Mouse (Mus musculus) heart, embryonic 12.5 days (tissue): ENCODE measurements around the gene Ccdc125. TPM values are rescaled to one million over a fixed set of nuclear protein-coding genes. Genes with fewer than 3 reads are reported as not detected.

Source experiments
- ATAC-seq: fragments of 200-750 bp; cut with Nextera tagmentation; 2 replicates; pipeline ENCODE4 v1.8.0; 2017; ENCODE audit warnings: moderate TSS enrichment, moderate library complexity; ENCODE audit not compliant: insufficient number of reproducible peaks, low FRiP score
- H3K27ac ChIP-seq: fragments of 300-500 bp; sonication (generic); 2 replicates; pipeline ENCODE4 v1.5.1; 2016; ENCODE audit warnings: mild to moderate bottlenecking, moderate library complexity; ENCODE audit not compliant: poor library complexity, severe bottlenecking
- H3K27me3 ChIP-seq: fragments of 300-500 bp; sonication (generic); replicated peaks from 2 replicates; pipeline ENCODE4 v1.6.1; 2016; ENCODE audit warnings: mild to moderate bottlenecking, moderate library complexity
- H3K36me3 ChIP-seq: fragments of 300-500 bp; sonication (generic); 2 replicates; pipeline ENCODE4 v1.6.1; 2016; ENCODE audit warnings: mild to moderate bottlenecking, moderate library complexity
- H3K4me1 ChIP-seq: fragments of 300-500 bp; sonication (generic); replicated peaks from 2 replicates; pipeline ENCODE4 v1.6.1; 2016; ENCODE audit warnings: mild to moderate bottlenecking
- H3K4me2 ChIP-seq: fragments of 300-500 bp; sonication (generic); 2 replicates; pipeline ENCODE4 v1.6.1; 2016; ENCODE audit warnings: mild to moderate bottlenecking, moderate library complexity
- H3K4me3 ChIP-seq: fragments of 300-500 bp; sonication (generic); 2 replicates; pipeline ENCODE4 v1.5.1; 2016; ENCODE audit warnings: mild to moderate bottlenecking
- H3K9ac ChIP-seq: fragments of 300-500 bp; sonication (generic); 2 replicates; pipeline ENCODE4 v1.6.1; 2016; ENCODE audit warnings: mild to moderate bottlenecking, moderate library complexity
- H3K9me3 ChIP-seq: fragments of 300-500 bp; sonication (generic); replicated peaks from 2 replicates; pipeline ENCODE4 v1.6.1; 2016; ENCODE audit warnings: mild to moderate bottlenecking, moderate library complexity
- WGBS: fragments of 180-500 bp; shearing (Covaris S2); methylation state at CpG from one replicate; pipeline ENCODE4 v1.1.7; 2016; 5-methylcytosine and 5-hydroxymethylcytosine counted together
- polyA plus RNA-seq: library from polyadenylated mRNA; unstranded; fragments of >200 nt; fragmentation: Nextera tagmentation; extraction: Ambion mirVana; gene quantifications from 2 replicates; pipeline ENCODE4 v1.2.1, GENCODE M21; 2016

Ccdc125 gene
- polyA plus RNA-seq, 1 experiment from 2014 or later, result 4.6 TPM

DNA sequence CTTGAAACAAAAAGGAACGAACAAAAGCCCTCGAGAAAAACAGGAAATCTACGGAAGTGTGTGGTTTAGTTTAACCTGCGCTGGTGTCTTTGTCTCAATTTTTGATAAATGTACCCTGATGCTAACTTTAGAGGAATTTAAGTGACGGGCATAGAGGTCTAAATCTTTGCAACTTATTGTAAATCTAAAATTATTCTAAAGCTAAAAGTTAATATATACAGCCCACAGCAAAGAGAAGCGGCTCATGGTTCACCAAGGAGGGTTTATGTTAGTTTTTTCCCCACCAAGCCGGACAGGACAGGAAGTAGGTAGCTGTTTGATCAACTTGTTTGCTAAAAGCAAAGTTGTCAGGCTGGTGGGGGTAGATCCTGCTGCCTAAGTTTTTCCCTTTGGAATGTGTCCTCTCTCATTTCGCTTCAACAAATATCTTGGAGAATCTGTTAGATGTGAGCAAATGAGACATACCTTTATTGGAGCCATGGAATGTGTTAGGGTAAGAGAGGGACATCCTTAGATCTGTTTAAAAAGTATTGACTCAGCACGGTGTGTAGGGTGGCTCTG is 744 bp downstream of the Ccdc125 start:
- H3K9ac ChIP-seq, result peak overlapping the region; percentile 72; the same call in 1 of the 2 replicates
- H3K27ac ChIP-seq, result no peak overlapping the region
- H3K27me3 ChIP-seq, result no peaks in the 10 kb centered on the region
- H3K9me3 ChIP-seq, result 0 out of 2 replicates have a peak, but pooled peaks cover 4% of the 10 kb centered on the region
- peak overlapping the region; percentile 65 for H3K4me3 ChIP-seq
- peaks cover 12% of the 10 kb centered on the region for H3K36me3 ChIP-seq
- H3K4me2 ChIP-seq, result peak overlapping the region; percentile 74
- WGBS, result 50% methylated on average over 9 of the region's 9 CpGs
- no peak for ATAC-seq
- 0 out of 2 replicates have a peak, but pooled peaks cover 7% of the 10 kb centered on the region for H3K4me1 ChIP-seq

DNA sequence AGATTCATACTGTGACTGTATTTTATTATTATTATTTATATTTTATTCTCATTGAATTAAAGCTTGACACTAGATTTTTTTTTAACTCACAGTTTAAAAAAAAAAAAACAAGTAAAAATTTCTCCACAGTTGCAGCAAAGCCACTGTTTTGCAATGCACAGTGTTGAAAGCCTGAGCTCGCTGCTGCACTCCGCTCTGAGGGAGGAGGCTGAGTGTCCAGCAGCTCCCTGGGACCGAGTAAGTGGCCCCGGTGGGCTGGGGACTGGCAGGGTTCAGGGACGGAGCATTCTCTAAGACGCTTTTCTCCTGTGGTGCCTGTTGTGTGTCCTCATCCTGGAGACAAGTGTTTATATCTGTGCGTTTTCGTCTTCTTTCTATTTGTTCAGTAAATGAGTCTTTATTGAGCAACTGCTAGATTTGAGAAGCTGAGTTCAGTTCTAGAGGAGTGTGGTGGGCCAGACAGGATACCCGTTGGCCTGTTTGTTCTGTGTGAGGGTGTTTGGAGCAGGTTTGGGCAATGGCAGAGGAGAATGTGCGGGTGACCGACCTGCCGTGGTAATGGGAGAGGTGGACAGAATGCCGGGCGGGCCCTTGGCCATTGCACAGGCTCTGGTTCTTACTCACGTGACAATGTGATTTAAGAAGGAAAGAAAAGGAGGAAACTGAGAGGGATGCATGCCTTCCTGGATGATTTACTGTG is 6.6 kb downstream of the Ccdc125 start:
- no peak overlapping the region for H3K9ac ChIP-seq
- no peaks in the 10 kb centered on the region for H3K27me3 ChIP-seq
- no peaks in the 10 kb centered on the region for H3K36me3 ChIP-seq
- 83% methylated on average over 15 of the region's 15 CpGs for WGBS
- H3K4me3 ChIP-seq, result no peak overlapping the region
- 0 out of 2 replicates have a peak, but pooled peaks cover 4% of the 10 kb centered on the region for H3K9me3 ChIP-seq
- H3K4me2 ChIP-seq, result no peak overlapping the region
- H3K27ac ChIP-seq, result no peak overlapping the region
- no peaks in the 10 kb centered on the region for H3K4me1 ChIP-seq
- no peak for ATAC-seq

DNA sequence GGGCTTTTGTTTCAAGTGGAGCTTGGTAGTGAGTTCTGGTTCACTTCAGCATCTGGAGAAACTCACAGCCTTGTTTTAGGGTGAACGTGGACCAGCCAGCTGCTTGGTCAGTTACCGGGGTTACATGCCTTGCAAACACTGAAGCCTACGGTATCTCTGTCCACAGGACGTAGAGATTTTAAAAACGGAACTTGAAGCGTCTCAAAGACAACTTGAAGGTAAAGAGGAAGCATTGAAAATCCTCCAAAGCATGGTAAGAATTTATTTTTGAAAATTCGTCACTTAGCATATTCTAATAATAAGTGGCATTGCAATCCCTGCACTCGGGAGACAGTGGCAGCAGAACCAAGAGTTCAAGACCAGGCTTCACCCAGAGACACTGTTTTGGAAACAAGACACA is 12.1 kb downstream of the Ccdc125 start:
- Histone ChIP-seq H3K36me3 (peaks cover 5% of the 10 kb centered on the region; the same call in 1 of the 2 replicates), H3K4me1 (no peaks in the 10 kb centered on the region), H3K27ac (no peak overlapping the region), H3K9ac (no peak overlapping the region), H3K4me3 (no peak overlapping the region), H3K27me3 (no peaks in the 10 kb centered on the region), H3K9me3 (no peaks in the 10 kb centered on the region), H3K4me2 (no peak overlapping the region)
- WGBS, result 85% methylated on average over 8 of the region's 8 CpGs
- ATAC-seq, result no peak

DNA sequence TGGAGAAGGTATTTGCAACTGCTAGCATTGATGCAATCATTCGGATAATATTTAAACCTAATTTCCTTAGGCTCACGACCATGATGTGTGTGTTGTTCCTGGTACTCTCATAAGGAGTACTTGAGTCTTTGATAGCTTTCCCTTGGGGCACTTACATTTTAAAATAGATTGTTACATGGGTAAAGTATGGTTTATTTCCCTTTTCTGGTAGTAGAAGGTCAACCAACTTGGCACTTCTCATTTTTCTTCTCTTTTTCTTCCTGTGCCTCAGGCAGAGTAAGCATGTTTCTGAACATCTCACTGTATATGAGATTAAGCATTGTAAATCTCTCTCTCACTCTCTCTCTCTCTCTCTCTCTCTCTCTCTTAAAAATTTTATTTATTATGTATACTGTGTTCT is 13.3 kb downstream of the Ccdc125 start:
- Histone ChIP-seq H3K4me1 (no peaks in the 10 kb centered on the region), H3K27ac (no peak overlapping the region), H3K4me3 (no peak overlapping the region), H3K9me3 (no peaks in the 10 kb centered on the region), H3K27me3 (no peaks in the 10 kb centered on the region), H3K36me3 (peaks cover 5% of the 10 kb centered on the region; the same call in 1 of the 2 replicates), H3K4me2 (no peak overlapping the region), H3K9ac (no peak overlapping the region)
- 74% methylated on average over 2 of the region's 2 CpGs for WGBS
- ATAC-seq, result no peak

- WGBS, result 64% methylated on average over 2 of the region's 2 CpGs
- H3K9ac ChIP-seq, result no peak overlapping the region
- H3K4me2 ChIP-seq, result no peak overlapping the region
- no peaks in the 10 kb centered on the region for H3K9me3 ChIP-seq
- H3K27ac ChIP-seq, result no peak overlapping the region
- H3K4me3 ChIP-seq, result no peak overlapping the region
- H3K4me1 ChIP-seq, result no peaks in the 10 kb centered on the region
- no peak for ATAC-seq
- H3K36me3 ChIP-seq, result peaks cover 5% of the 10 kb centered on the region; the same call in 1 of the 2 replicates
- H3K27me3 ChIP-seq, result no peaks in the 10 kb centered on the region
These were observed 14.8 kb downstream of the Ccdc125 start for GRCm38 (mm10) chr13:100684355-100684754.

GRCm38 (mm10) chr13:100687513-100687912 is 18.0 kb downstream of the Ccdc125 start:
- Histone ChIP-seq H3K9ac (no peak overlapping the region), H3K36me3 (no peaks in the 10 kb centered on the region), H3K4me3 (no peak overlapping the region), H3K9me3 (no peaks in the 10 kb centered on the region), H3K4me1 (no peaks in the 10 kb centered on the region), H3K27me3 (no peaks in the 10 kb centered on the region), H3K4me2 (no peak overlapping the region), H3K27ac (no peak overlapping the region)
- 53% methylated on average over 7 of the region's 7 CpGs for whole genome bisulfite sequencing
- no peak for ATAC-seq

GRCm38 (mm10) chr13:100697541-100697940 is 28.0 kb downstream of the Ccdc125 start:
- Histone ChIP-seq H3K27me3 (no peaks in the 10 kb centered on the region), H3K9me3 (no peaks in the 10 kb centered on the region), H3K4me3 (no peak overlapping the region), H3K4me1 (no peaks in the 10 kb centered on the region), H3K9ac (no peak overlapping the region), H3K4me2 (no peak overlapping the region), H3K36me3 (peaks cover 72% of the 10 kb centered on the region), H3K27ac (no peak overlapping the region)
- 94% methylated on average over 3 of the region's 3 CpGs for WGBS
- no peak for ATAC-seq

DNA sequence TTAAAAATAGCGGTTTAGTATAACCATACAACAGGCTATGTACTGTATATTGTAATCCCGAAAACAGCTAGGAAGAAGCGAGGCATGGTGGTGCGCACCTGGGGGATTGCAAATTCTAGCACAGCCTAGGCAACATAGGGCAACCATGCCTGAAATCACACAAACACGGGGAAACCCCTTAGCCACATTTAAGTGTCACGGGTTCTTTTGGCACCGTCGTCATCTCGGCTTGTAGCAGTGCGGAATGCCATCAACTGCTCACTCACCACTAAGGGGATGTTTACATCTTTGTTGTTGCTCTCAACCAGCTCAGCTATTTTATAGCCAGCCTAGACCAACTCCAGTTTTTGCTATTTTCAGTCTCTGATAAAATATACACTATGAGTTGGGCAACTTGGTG is 29.3 kb downstream of the Ccdc125 start:
- Histone ChIP-seq H3K36me3 (peaks cover 84% of the 10 kb centered on the region), H3K27ac (no peak overlapping the region), H3K27me3 (no peaks in the 10 kb centered on the region), H3K4me2 (no peak overlapping the region), H3K4me3 (no peak overlapping the region), H3K9ac (no peak overlapping the region), H3K4me1 (no peaks in the 10 kb centered on the region), H3K9me3 (no peaks in the 10 kb centered on the region)
- no peak for ATAC-seq
- WGBS, result 94% methylated on average over 10 of the region's 10 CpGs

DNA sequence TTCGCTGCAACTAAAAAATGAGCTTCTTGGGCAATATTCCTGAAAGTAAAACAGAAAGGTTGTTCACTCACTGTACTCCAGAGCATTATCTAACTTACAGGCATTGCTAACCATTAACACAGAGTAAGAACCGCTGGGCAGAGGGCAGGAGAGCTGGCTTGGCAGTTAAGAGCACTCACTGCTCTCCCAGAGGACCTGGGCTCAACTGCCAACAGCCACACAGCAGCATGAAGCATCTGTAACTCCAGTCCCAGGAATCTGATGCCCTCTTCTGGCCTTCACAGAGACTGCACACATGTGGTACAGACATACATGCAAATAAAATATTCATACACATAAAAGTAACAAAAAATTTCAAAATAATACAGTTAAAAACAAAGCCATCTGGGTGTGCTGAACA is 34.0 kb downstream of the Ccdc125 start:
- Histone ChIP-seq H3K4me2 (no peak overlapping the region), H3K9me3 (no peaks in the 10 kb centered on the region), H3K4me3 (no peak overlapping the region), H3K36me3 (peaks cover 86% of the 10 kb centered on the region), H3K27me3 (no peaks in the 10 kb centered on the region), H3K4me1 (no peaks in the 10 kb centered on the region), H3K9ac (no peak overlapping the region), H3K27ac (no peak overlapping the region)
- 91% methylated on average over 2 of the region's 2 CpGs for WGBS
- no peak for ATAC-seq

GRCm38 (mm10) chr13:100706206-100706605 is 36.7 kb downstream of the Ccdc125 start:
- H3K27me3 ChIP-seq, result no peaks in the 10 kb centered on the region
- no peak for ATAC-seq
- H3K9me3 ChIP-seq, result no peaks in the 10 kb centered on the region
- no peak overlapping the region for H3K4me3 ChIP-seq
- peaks cover 88% of the 10 kb centered on the region for H3K36me3 ChIP-seq
- H3K4me1 ChIP-seq, result no peaks in the 10 kb centered on the region
- no peak overlapping the region for H3K27ac ChIP-seq
- 96% methylated on average over 7 of the region's 7 CpGs for WGBS
- no peak overlapping the region for H3K9ac ChIP-seq
- no peak overlapping the region for H3K4me2 ChIP-seq

DNA sequence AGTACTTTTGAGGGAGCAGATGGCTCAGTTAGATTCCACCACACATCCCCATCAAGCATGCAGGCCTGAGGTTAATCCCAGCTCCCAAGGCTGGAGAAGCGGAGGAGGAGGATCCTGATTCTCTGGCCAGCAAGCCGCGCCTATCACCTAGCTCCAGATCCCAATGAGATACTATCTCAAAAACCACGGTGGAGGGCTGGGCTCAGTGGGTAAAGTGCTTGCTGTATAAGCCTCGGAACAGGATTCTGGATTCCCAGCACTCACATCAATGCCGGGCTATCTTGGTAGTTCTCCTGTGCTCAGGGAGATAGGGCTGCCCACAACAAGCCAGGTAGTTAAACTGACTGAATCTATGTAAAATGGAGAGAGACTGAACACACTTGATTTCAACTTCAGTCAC is 46.0 kb downstream of the Ccdc125 start:
- no peaks in the 10 kb centered on the region for H3K4me1 ChIP-seq
- H3K36me3 ChIP-seq, result peaks cover 81% of the 10 kb centered on the region
- ATAC-seq, result no peak
- 76% methylated on average over 6 of the region's 6 CpGs for WGBS
- H3K27me3 ChIP-seq, result no peaks in the 10 kb centered on the region
- H3K9ac ChIP-seq, result no peak overlapping the region
- H3K27ac ChIP-seq, result no peak overlapping the region
- H3K9me3 ChIP-seq, result no peaks in the 10 kb centered on the region
- H3K4me2 ChIP-seq, result no peak overlapping the region
- H3K4me3 ChIP-seq, result no peak overlapping the region
